In genomic region chr4:47534959-47535358, GRCm38 (mm10) we compare ENCODE assay signal across 20 mouse cellular contexts.
"Had no signal": no experiment of that assay in that cellular context is flagged by ENCODE, and none has a peak within 500 bp of the region (broad histone marks: within the 10 kb centered on the region; RNA-seq: fewer than 3 reads in every experiment).

No protein-coding gene starts in this region.

- H3K4me3 ChIP-seq: kidney, embryonic 15.5 days; left cerebral cortex, adult 2 months; liver, embryonic 13.5 days; megakaryocyte, embryonic 14.5 days; midbrain, embryonic 10.5 days; midbrain, embryonic 13.5 days; myocyte; neural tube, embryonic 13.5 days; stomach, embryonic 15.5 days had no signal

- H3K27ac ChIP-seq: kidney, embryonic 15.5 days; left cerebral cortex, adult 2 months; liver, embryonic 13.5 days; midbrain, embryonic 10.5 days; midbrain, embryonic 13.5 days; neural tube, embryonic 13.5 days; stomach, embryonic 15.5 days had no signal

- H3K4me1 ChIP-seq: kidney, embryonic 15.5 days; liver, embryonic 13.5 days; megakaryocyte, embryonic 14.5 days; midbrain, embryonic 13.5 days; neural tube, embryonic 13.5 days; stomach, embryonic 15.5 days had no signal

- DNase-seq: kidney, adult 2 months; kidney, postnatal 10 days; kidney, postnatal 36 days; layer of hippocampus, postnatal 36 days; liver, embryonic 13.5 days; lung, adult 2 months; lung, postnatal 14 days; lung, postnatal 4 days; right cerebral cortex, postnatal 25 days; spleen, adult 18-20 months; thymus, postnatal 25 days had no signal

- H3K4me2 ChIP-seq: kidney, embryonic 15.5 days; liver, embryonic 13.5 days; midbrain, embryonic 13.5 days; neural tube, embryonic 13.5 days; stomach, embryonic 15.5 days had no signal

- H3K9me3 ChIP-seq: kidney, embryonic 15.5 days; liver, embryonic 13.5 days; megakaryocyte, embryonic 14.5 days; midbrain, embryonic 10.5 days; midbrain, embryonic 13.5 days; neural tube, embryonic 13.5 days; stomach, embryonic 15.5 days had no signal

- H3K36me3 ChIP-seq: kidney, embryonic 15.5 days; liver, embryonic 13.5 days; midbrain, embryonic 10.5 days; midbrain, embryonic 13.5 days; neural tube, embryonic 13.5 days; stomach, embryonic 15.5 days had no signal

- ATAC-seq: midbrain, embryonic 13.5 days; midbrain, embryonic 16.5 days had no signal

- H3K27me3 ChIP-seq: kidney, embryonic 15.5 days; liver, embryonic 13.5 days; midbrain, embryonic 13.5 days; neural tube, embryonic 13.5 days; stomach, embryonic 15.5 days had no signal

- H3K9ac ChIP-seq: kidney, embryonic 15.5 days; liver, embryonic 13.5 days; midbrain, embryonic 13.5 days; neural tube, embryonic 13.5 days; stomach, embryonic 15.5 days had no signal
